Mouse (Mus musculus): ENCODE measurements at regions not wholly inside any gene's neighbourhood (a gene's known extent, or its start where the extent isn't known, plus 50 kb on each side); places are given as distances from the start of the nearest gene placed in this dataset.

GRCm38 (mm10) chr3:39249224-39249892 is 362.6 kb downstream of the Fat4 start:
- no peak for DNase-seq

GRCm38 (mm10) chr3:39253076-39253475 is 366.3 kb downstream of the Fat4 start:
- no peak for DNase-seq

GRCm38 (mm10) chr3:39264671-39265430 is 378.1 kb downstream of the Fat4 start:
- DNase-seq: no peak

- DNase-seq: no peak
These were observed 378.9 kb downstream of the Fat4 start for GRCm38 (mm10) chr3:39265606-39266005.

GRCm38 (mm10) chr3:39269388-39269787 is 382.6 kb downstream of the Fat4 start:
- DNase-seq: no peak

GRCm38 (mm10) chr3:39272616-39273015 is 385.9 kb downstream of the Fat4 start:
- DNase-seq: no peak

GRCm38 (mm10) chr3:39276897-39277296 is 390.2 kb downstream of the Fat4 start:
- DNase-seq: no peak

- DNase-seq: no peak
These were observed 390.6 kb downstream of the Fat4 start for GRCm38 (mm10) chr3:39277310-39277709.

- DNase-seq: no peak
These were observed 408.5 kb downstream of the Fat4 start for GRCm38 (mm10) chr3:39295255-39295654.

GRCm38 (mm10) chr3:39296257-39296656 is 409.5 kb downstream of the Fat4 start:
- no peak for DNase-seq

- no peak for DNase-seq
These were observed 422.7 kb downstream of the Fat4 start for GRCm38 (mm10) chr3:39309487-39309886.

- DNase-seq: no peak
These were observed 426.8 kb downstream of the Fat4 start for GRCm38 (mm10) chr3:39313563-39313962.

GRCm38 (mm10) chr3:39320851-39321250 is 434.1 kb downstream of the Fat4 start:
- no peak for DNase-seq

GRCm38 (mm10) chr3:39322225-39322624 is 435.5 kb downstream of the Fat4 start:
- DNase-seq: no peak

GRCm38 (mm10) chr3:39335612-39336230 is 449.0 kb downstream of the Fat4 start:
- DNase-seq: no peak

GRCm38 (mm10) chr3:39341161-39341687 is 454.5 kb downstream of the Fat4 start:
- no peak for DNase-seq

GRCm38 (mm10) chr3:39344078-39344477 is 457.3 kb downstream of the Fat4 start:
- no peak for DNase-seq

- no peak for DNase-seq
These were observed 460.8 kb downstream of the Fat4 start for GRCm38 (mm10) chr3:39347578-39347977.

- DNase-seq: no peak
These were observed 470.3 kb downstream of the Fat4 start for GRCm38 (mm10) chr3:39357012-39357411.

GRCm38 (mm10) chr3:39360278-39360677 is 473.5 kb downstream of the Fat4 start:
- DNase-seq: no peak

- DNase-seq: no peak
These were observed 484.2 kb downstream of the Fat4 start for GRCm38 (mm10) chr3:39370926-39371325.

- no peak for DNase-seq
These were observed 485.7 kb downstream of the Fat4 start for GRCm38 (mm10) chr3:39372426-39372950.

GRCm38 (mm10) chr3:39375465-39375864 is 488.7 kb downstream of the Fat4 start:
- DNase-seq: no peak

GRCm38 (mm10) chr3:39388491-39388890 is 501.8 kb downstream of the Fat4 start:
- no peak for DNase-seq

Measured in cerebellum, adult 11-12 months (tissue).